Mouse (Mus musculus): ENCODE measurements around the gene Dnajb4. TPM values are rescaled to one million over a fixed set of nuclear protein-coding genes. Genes with fewer than 3 reads are reported as not detected.
"Not testable (repeated sequence)": the region's sequence is repeated elsewhere in the genome, so short reads cannot be mapped to it uniquely, and the experiment has no call there.

The Dnajb4 gene
- total RNA-seq, 2 experiments from 2014 or later, result 45.5 to 85.8 TPM

- intact Hi-C loops (cut with DNase I), result loop anchor here (2.0 kb wide), 1 partner anchor 39 kb away; no protein-coding TSS in a partner anchor
Measured at GRCm38 (mm10) chr3:152151725-152152482, 58.2 kb downstream of the Dnajb4 start.

GRCm38 (mm10) chr3:152149863-152150262 lies 60.2 kb downstream of the Dnajb4 start:
- 0 out of 2 replicates have a peak overlapping the region, but pooled peaks have one; percentile 11 for H3K4me3 ChIP-seq
- no peak for DNase-seq
- intact Hi-C loops (cut with DNase I), result loop anchor here (2.0 kb wide), 1 partner anchor 41 kb away; no protein-coding TSS in a partner anchor
- H3K27ac ChIP-seq, result peak overlapping the region; percentile 75
- TF ChIP-seq CTCF (IDR thresholded peaks at IDR 0.05), result no peak

More at GRCm38 (mm10) chr3:152151725-152152482, 58.2 kb downstream of the Dnajb4 start:
- DNase-seq, result no peak
- TF ChIP-seq CTCF (IDR thresholded peaks at IDR 0.05), result no peak
- H3K27ac ChIP-seq, result peak overlapping the region; percentile 38; the same call in 1 of the 2 replicates
- H3K4me3 ChIP-seq, result peak overlapping the region; percentile 47

GRCm38 (mm10) chr3:152149449-152149848 lies 60.7 kb downstream of the Dnajb4 start:
- H3K27ac ChIP-seq, result peak overlapping the region; percentile 75
- peak overlapping the region; percentile 11; the same call in 1 of the 2 replicates for H3K4me3 ChIP-seq
- no peak for TF ChIP-seq CTCF (IDR thresholded peaks at IDR 0.05)
- intact Hi-C loops (cut with DNase I), result no loop called here
- DNase-seq, result no peak

GRCm38 (mm10) chr3:152147085-152147831 lies 62.8 kb downstream of the Dnajb4 start:
- Histone ChIP-seq H3K4me3 (no peak overlapping the region), H3K27ac (peak overlapping the region; percentile 77)
- intact Hi-C loops (cut with DNase I), result no loop called here
- no peak for DNase-seq
- TF ChIP-seq CTCF (IDR thresholded peaks at IDR 0.05), result no peak

- no peak for TF ChIP-seq CTCF (IDR thresholded peaks at IDR 0.05)
- Histone ChIP-seq H3K27ac (peak overlapping the region; percentile 86), H3K4me3 (no peak overlapping the region)
- peak; percentile 85 for DNase-seq
- intact Hi-C loops (cut with DNase I), result loop anchor here (1.0 to 2.0 kb wide), 2 partner anchors 23 to 48 kb away; no protein-coding TSS in a partner anchor
Measured at GRCm38 (mm10) chr3:152145186-152145585, 64.9 kb downstream of the Dnajb4 start.

GRCm38 (mm10) chr3:152142989-152143695 lies 67.0 kb downstream of the Dnajb4 start:
- intact Hi-C loops (cut with DNase I), result no loop called here
- TF ChIP-seq CTCF (IDR thresholded peaks at IDR 0.05), result no peak
- Histone ChIP-seq H3K4me3 (no peak overlapping the region), H3K27ac (peak overlapping the region; percentile 86)
- no peak for DNase-seq

- no peak for TF ChIP-seq CTCF (IDR thresholded peaks at IDR 0.05)
- no peak overlapping the region for H3K4me3 ChIP-seq
- intact Hi-C loops (cut with DNase I), result no loop called here
- no peak for DNase-seq
- peak overlapping the region; percentile 86 for H3K27ac ChIP-seq
Measured at GRCm38 (mm10) chr3:152142146-152142545, 68.0 kb downstream of the Dnajb4 start.

GRCm38 (mm10) chr3:152139308-152139707 lies 70.8 kb downstream of the Dnajb4 start:
- intact Hi-C loops (cut with DNase I), result not testable (repeated sequence)

DNA sequence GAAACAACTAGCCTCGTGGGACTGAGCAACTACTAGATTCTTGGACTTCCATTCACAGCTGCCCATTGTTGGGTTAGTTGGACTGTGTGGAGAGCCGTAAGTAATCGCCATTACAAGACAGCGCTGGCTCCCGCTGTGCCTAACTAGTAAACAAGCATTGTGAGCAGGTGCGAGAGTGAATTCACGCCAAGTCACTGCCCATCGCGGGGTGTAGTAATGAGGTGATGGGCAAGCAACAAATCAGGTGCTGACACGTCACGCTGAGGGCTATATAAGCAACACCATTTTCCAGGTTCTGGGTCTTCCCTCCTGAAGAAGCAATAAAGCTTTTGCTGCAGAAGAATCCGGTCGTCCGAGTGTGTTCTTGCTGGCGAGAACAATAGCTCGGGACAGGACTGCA lies 74.0 kb downstream of the Dnajb4 start:
- DNase-seq; H3K27ac ChIP-seq; intact Hi-C loops (cut with DNase I); H3K4me3 ChIP-seq: not testable (repeated sequence)

More at GRCm38 (mm10) chr3:152139308-152139707, 70.8 kb downstream of the Dnajb4 start:
- not testable (repeated sequence) for H3K4me3 ChIP-seq, DNase-seq, H3K27ac ChIP-seq

DNA sequence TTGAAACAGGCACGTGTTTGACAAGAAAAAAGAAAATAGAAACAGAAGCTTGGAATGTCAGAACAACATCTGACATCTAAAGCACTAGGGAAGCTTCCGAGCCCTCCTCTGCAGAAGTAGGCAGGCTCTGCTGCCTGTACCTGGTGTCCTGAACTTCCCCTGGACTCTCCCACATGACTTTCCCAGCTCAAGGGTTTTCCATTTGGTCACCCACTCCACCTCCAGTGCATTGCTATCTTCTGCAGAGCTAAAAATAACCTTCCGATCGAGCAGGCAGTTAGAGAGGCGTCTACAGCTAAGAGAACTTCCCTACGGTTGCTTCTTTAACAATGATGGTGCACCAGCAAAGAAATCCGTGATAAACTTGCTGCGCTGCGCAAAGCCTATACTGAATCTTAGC lies 76.5 kb downstream of the Dnajb4 start:
- H3K27ac ChIP-seq, result peak overlapping the region; percentile 90
- intact Hi-C loops (cut with DNase I), result no loop called here
- TF ChIP-seq CTCF (IDR thresholded peaks at IDR 0.05), result no peak
- DNase-seq, result peak; percentile 35
- H3K4me3 ChIP-seq, result peak overlapping the region; percentile 52

DNA sequence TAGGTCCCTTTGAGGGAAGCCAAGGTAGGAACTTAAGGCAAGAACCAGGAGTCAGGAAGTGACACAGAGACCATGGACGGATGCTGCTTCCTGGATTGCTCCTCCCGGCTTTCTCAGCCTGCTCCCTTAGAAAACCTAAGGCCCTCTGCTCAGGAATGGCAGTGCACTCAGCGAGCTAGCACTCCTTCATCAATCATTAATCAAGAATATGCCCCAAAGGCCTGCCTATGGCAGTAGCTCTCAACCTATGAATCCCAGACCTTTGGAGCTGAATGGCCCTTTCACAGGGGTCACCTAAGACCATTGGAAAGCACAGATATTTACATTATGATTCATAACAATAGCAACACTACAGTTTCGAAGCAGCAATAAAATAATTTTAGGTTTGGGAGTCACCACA lies 79.1 kb downstream of the Dnajb4 start:
- TF ChIP-seq CTCF (IDR thresholded peaks at IDR 0.05), result no peak
- Histone ChIP-seq H3K4me3 (no peak overlapping the region), H3K27ac (no peak overlapping the region)
- DNase-seq, result no peak
- intact Hi-C loops (cut with DNase I), result no loop called here

DNA sequence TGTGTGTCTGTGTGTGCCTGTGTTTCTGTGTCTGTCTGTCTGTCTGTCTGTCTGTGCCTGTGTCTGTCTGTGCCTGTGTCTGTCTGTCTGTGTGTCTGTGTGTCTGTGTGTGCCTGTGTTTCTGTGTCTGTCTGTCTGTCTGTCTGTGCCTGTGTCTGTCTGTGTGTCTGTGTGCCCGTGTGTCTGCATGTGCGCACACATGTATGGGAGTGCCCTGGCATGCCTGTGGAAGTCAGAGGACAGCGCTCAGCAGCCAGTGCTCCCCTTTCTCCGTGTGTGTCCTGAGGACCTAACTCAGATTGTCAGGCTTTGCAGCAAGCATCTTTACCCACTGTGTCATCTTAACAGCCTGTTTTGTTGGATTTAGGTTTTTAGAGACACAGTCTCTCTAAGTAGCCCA lies 80.7 kb downstream of the Dnajb4 start:
- H3K27ac ChIP-seq; intact Hi-C loops (cut with DNase I); H3K4me3 ChIP-seq; DNase-seq: not testable (repeated sequence)
